Mouse (Mus musculus) right cerebral cortex, adult 2 months (tissue): ENCODE data around the gene Zfpm1.

Experiments used
- DNase-seq, 2 experiments: peaks; one replicate each; pipeline ENCODE4 v3.0.0; 2021 to 2022; ENCODE audit warnings: low spot score in 2 of 2

The Zfpm1 gene

DNA sequence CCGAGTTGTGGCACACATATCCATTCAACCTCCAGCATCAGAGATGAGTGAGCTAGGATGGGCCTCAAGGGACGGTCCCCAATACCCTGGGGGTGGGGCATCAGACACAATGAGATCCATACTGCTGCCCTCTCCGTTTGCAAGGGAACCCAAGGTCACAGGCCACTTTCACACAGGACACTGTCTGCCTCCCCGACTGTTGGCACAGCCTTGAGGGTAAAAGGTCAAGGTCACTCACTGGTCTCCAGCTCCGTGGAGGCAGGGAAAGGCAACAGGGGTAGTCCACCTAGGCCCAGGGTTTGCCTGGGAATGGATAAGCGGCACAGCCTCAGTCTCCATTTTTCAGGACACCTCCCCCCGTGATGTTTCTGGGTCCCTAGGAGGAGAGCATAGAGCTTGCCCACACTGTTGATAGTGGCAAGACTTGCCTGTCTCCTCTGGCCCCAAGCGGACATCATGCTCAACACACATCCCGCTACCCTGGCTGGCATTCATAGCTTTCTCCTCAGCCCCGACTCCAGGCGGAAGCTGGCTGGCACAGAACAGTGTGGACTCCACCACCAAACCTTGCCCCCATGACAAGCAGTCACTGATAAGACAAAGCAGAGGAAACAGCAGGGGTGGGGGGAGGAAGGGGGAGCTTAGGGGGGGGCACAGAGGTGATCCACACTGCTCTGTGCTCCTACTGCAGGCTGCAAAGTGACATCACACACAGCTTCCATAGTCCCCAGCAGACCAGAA, 7.1 kb upstream of the Zfpm1 start:
- DNase-seq = no peak

DNA sequence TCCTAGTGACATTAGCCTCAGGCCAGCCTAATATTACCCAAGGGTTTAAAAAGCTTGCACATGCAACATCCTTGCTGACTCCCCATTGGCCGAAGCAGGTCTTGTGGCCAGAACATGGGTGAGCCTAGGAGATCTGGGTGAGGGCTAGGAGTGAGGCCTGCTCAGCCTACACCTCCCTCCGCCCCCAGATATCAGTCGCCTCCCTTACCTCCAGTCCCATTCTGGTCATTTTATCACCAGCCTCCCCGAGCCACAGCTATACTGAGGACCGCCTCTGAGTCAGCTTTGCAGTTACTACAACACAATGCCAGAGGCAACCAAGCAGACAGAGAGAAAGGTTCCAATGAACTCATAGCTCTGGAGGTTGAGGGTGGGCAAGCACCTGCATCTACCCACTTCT, 5.6 kb upstream of the Zfpm1 start:
- DNase-seq = no peak

DNA sequence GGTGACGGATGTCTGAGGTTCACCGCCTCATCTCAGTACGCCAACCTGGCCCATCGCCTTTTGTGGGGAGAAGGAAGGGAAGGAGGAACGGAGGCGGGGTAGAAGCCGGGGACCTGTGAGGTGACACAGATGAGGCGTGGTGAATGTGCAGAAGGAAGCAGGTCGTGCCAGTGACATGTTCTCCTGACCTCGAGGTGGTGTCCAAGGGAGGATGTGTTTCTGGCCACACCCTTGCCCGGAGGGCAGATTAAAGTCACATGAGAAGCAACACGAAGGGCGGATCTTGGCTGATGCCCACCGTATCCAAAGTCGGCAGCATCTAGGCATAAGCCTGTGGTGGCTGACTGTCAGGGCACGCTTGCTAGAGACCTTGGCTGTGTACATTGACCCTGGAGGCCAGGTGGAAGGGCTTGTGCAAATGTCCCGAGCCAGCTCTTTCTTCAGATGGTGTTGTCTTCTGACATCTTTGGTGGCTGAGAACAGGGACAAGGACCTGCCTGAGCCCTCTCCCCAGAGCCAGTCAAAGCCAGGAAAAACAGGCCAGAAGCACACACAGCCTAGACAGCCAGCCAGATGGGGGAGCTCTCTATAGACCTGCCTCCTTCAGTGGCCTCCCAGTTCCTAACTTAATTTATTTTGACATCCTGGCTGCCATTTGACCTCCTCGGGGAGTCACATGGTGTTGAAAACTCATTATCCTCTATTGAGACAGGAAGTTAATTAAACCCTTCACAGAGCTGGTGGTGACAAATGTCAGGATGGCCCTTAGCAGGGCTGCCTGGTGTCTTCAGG, 4.5 kb upstream of the Zfpm1 start:
- DNase-seq = no peak

DNA sequence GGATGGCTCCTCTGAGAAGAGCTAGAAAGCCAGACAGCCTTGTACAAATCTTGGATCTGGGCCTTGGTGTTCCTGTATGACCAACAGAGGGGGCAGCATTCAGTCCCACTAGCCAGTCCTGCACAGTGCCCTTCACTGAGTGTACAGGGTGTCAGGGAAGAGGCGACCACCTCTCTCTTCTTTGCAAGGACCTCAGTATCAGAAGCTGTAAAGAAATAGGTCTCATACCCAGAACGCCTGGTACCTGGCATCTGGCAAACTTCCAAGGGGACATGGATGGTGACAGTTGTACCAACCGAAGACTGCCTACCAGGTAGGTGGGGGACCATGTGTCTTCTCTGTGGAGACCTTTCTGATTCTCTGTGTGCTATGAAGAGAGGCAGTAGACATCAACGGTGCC, 1.8 kb upstream of the Zfpm1 start:
- no peak for DNase-seq

DNA sequence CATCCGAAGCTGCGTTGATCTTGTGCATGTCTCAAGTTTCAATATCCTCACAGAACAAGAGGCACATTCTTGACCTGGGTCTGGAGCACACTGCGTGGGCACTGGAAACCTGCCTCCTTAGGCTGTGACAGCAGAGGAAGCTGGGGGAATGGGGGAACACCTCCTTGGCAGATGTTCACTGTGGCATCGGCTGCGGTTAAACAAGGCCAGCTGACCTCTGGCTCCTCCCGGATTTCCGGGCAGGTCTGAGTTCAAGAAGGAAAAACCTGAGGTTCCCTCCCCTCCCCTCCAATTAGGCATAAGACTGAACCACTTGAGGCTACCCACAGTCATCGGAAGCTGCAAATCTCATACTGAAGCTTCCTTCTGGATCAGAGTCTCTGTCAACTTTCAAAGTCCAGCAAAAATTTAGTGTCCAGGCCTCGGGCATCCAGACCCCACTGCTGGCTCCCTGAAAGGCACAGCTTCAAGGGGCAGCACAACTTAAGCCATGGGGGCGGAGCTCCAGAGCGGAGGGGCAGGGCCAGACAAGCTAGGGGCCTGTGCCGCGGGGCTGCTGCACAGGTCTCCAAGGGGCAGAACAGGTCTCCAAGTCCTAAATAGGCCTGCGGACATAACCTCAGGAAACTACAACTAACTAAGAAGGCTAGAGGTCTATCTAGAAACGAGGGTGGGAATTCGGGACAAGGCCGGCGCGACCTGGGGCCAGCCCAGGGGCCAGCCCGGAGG, 1.2 kb upstream of the Zfpm1 start:
- DNase-seq = no peak

DNA sequence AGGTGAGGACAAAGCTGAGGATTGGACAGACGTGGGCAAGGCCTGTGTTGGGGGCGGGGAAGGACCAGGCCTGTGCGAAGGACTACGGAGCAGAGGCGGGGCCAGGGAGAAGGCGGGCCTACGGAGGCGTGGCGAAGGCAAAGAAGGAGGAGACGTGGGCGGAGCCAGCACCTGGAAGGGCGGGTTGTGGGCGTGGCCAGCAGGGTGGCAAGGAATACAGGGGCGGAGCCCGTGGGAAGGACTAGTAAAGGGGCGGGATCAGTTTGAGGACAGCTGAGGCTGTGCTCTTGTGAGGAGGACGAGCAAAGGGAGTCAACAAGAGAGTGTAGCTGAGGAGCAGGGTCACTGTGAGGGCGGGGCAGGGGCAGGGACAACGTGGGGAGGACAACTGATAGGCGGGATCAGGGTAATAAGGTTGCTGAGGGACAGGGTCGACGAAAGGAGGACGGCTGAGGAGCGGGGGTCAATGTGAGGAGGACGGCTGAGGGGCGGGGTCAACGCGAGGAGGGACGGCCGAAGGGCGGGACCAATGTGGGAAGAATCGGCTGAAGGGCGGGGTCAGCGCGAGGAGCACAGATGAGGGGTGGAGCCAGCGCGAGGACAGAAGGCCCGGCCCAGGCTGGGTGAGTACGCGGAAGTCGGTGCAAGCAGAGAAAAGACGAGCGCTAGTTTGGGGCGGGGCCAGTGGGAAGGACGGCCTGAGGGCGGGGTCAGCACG, 465 bp upstream of the Zfpm1 start:
- DNase-seq = peak; percentile 98

DNA sequence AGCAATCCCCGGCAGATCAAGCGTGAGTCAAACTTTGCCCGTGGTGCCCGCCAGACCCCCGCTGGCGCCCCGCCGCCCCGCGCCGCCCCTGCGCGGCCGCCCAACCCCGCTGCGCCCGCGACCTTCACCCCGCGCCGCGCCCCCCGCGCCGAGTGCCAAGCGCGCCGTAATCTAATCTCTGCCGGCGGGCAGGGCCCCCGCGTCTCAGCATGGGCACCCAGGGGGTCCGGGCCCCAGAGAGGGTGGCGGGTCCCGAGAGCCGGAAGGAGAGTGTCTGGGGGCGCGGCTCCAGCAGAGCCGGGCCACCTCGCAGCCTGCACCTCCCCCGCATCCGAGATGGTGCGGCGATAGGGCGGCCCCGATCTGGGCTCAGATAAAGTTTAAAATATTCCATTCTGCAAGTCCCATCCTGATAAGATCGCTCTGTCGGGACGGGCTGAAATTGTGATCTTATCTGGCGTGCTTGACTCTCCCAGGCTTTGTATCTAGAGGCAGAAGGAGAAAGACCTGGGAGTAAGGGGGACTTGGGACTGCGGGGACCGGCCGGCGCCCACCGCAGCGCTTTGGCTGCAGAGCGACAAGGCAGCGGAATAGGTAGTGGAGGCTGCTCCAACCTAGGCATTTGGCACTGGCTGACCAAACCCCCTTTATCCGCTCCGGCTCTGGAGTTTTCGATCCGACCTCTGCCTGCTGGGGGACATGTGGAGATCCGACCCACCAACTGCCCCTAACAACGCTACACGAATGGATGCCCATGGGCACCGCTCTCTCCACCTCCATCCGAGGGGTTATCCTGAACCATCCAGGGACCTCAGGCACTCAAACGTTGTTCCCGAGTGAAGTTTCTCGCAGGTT, 787 bp downstream of the Zfpm1 start:
- DNase-seq = peak in 1 of 2 experiments; percentile 39

DNA sequence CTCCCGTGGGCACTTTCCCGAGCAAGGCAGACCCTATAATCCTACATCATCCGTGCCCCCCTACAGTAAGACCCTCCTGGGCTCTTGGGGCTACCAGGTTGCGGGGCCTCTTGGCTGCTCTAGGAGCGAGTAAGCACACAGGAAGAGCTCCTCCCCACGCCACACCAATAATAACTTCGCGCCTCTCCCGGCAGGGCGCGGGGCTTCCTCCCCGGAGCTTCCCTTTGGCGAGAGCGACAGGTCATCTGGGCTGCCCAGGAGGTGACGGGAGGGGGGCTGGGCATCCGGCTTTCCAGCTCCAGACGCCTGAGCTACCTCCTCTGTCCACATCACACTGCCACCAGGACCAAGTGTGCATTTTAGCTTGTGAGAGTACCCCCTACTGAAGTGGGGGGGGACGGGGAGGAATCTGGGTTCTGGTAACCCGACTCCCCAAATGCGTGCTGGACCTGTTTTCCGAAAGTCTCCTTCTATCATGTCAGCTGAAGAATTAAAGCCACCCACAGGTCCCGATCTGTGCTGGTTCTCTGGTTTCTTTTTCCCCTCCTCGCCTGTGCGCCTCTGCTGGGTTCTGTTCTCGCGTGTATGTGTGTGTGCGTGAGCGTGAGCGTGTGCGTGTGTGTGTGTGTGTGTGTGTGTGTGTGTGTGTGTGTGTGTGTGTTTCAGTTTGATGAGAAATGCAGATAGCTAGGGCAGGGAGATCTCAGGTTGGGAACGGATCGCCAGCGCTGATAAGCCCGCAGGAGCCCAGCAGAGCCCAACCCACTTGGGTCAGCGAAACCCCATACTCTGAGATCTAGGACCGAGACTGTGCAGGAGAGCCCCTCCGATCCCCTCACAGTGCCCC, 1.6 kb downstream of the Zfpm1 start:
- DNase-seq = peak; percentile 59 to 69

DNA sequence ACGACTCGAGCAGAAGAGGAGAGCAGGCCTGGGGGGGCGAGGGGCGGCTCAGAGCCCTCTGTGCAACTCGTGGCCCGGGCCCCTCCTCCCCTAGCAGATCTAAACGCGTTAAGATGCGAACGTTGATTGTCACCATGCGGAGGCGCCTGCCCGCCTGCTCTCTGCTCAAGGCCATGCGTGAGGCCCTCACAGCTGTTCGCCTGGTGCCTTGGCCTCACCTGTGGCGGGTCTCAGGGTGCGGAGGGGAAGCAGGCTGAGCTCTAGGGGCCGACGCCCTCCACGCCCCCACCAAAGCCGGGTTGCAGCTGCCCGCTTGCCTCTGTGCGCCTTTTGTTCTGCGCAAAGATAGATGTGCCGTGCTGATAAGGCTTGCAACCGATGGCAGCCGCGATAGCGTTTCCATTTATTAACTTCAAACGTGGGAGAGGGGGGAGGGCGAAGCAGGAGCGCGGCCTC, 2.3 kb downstream of the Zfpm1 start:
- DNase-seq = peak; percentile 47 to 74

DNA sequence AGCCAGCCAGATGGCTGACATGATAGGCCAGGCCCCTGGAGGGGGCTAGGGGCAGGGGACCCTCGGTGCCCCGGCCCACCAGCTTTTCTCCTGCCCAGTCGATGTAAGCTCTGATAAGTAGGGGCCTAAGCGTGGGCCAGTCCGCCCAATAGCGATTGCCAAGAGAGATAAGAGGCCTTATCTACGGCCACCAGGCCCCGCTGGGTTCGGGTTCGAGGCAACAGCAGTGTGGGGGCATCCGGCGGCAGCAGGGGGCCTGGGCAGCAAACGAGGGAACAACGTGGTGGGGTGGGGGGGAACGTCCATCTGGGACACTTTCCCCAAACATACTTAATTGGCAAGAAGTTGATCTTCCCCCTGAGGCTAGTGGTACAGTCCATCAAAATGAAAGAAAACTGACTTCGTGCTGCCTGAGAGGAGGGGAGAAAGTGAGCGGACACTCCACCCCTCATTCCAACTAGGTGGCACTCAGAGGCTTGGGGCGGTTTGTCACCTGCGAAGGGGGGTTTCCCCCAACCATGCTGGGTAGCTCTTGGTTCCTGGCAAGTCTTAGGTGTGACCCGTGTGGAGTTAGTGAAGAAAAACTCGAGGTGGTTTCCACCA, 2.8 kb downstream of the Zfpm1 start:
- DNase-seq = no peak

DNA sequence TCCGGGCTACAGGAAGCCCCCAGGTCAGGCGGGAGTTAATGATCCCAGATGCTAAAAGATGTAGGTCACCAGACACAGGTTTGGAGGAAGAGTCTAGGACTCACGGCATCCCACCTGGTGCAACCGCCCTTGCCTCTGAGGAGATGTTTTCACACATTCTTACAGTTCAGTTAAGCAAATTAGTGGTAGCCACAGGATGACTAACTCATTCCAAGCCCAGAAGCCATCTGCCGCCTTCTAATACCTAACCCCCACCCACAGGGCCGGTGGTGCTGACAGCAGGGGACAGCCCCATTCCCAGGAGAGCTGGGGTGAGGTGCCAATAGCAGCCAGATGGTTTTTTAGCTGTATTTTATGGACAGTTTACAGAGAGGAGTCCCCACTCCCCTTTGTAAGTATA, 3.8 kb downstream of the Zfpm1 start:
- DNase-seq = peak in 1 of 2 experiments; percentile 24

DNA sequence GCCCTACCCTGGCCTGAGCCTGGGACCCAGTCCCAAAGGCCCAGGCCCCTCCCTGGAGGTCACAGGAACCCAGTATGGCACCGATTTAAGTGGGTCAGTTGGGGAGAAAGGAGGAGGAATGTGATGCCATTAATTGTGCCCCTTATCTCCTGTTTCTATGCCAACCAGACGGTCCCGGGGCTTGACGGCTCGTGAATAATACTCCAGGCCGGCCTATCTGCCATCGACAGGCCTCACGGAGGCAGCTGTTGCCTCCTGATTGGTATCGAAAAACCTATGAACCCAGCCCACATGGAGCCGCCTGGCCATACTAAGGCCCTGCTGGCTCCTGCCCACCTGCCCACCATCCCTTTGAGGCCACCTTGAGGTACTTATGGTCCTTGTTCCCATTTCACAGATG, 5.0 kb downstream of the Zfpm1 start:
- DNase-seq = no peak

DNA sequence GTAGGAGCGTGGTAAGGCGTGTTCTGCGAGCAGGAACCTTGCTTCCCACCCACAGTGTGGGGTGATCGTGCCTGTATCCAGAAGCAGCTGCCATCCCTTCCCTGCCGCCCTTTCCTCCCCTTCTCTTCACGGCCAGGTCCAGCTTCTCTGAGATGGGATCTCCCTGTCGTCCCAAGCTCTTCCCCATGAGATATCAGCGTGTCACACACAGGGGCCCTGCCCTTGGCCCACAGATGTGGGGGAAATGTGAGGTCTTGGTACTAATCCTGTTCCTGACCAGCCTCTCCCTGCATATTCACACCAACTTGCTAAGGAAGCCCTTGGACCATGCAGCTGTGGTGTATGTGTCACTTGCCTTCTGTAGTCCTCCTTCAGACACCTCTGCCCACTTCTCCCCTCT, 5.8 kb downstream of the Zfpm1 start:
- no peak for DNase-seq

DNA sequence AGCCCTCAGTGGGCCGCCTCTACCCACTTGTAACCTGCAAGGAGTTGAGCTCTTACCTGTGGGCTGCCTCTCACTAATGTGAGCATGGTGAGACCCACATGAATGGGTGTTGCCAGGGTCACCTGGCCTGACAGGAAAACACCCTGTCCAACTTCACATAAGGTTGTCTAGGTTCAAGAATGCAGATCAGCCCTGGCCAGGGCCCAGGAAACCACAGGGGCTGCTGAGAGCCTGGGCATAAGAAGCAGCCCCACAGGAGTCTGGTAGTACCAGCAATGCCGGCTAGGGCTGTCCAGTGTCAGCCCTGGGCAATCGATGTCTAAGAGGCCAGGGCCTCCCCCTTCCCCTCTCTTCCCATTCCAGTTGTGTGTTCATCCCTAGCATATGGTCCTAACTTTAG, 6.4 kb downstream of the Zfpm1 start:
- no peak for DNase-seq

DNA sequence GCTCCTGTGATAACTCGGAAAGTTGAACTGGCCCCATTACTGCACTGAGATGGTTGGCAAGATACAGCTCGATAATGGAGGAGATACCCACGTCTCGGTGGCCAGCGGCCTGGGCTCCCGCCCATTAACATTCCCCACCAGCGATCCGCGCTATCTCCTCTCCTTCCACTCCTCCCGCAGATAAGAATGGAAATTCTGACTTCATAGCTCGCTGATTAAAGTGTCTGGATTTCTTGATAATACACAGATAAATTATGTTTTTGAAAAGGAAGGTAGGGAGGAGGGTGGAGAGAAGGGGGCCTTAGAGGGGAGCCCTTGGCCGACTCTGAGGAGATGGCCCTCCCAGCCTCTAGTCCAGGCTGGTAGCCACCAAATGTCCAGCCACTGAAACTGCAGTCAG, 9.1 kb downstream of the Zfpm1 start:
- no peak for DNase-seq

DNA sequence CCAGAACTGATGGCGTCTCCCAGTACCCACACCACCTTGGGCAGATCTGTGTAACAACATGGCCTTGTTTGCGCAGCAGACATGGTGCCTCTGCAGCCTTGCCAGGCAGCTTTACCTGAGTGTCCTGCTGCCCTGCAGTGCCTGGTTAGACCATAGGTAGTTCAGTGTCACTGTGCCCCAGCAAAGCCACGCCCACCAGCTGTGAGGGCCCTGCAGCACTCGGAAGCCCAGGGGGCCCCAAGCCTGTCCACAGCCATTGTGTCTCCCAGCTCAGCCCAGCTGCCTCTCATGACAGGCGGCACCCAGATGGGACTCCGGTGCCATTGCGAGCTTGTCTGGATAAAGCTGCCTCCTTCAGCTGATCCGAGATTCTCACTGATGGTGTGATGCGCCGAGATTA, 9.6 kb downstream of the Zfpm1 start:
- DNase-seq = no peak

DNA sequence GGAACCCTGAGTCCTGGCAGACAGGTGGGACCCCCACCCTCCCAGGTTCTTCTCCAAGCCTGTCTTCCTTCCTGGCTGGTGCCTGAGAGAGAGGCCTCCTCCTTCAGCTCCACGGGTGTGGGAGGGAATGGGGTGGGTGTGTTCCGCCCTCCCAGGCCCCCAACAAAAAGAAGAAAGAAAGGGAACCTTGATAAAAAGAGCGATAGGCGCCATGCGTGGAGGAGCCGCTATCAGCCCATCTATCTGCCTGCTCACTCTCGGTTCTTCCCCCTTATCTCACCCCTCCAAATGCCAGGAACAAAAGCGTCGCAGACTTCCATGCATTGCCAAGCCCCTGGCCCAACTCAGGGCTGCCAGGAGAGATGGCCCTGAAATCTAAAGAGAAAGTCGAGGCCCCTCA, 11.5 kb downstream of the Zfpm1 start:
- no peak for DNase-seq

DNA sequence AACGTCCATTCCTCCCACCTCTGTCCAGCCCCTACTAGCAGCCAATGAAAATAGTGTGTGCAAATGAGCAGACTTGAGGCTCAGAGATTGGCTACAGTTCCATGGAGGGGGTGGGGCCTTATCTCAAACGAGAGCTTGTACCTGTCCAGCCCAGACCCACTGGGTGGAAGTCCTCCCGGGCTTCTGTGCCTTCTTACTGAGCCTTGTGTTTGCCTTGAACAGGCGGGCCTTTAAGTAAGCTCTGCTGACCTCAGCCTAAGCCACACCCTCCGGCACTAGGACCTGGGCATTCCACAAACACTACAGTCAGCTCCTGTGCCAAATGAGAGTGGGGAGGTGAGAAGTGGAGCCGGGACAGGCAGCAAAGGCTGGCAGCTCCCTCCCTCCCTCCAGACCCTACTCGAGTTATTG, 12.3 kb downstream of the Zfpm1 start:
- DNase-seq = no peak

DNA sequence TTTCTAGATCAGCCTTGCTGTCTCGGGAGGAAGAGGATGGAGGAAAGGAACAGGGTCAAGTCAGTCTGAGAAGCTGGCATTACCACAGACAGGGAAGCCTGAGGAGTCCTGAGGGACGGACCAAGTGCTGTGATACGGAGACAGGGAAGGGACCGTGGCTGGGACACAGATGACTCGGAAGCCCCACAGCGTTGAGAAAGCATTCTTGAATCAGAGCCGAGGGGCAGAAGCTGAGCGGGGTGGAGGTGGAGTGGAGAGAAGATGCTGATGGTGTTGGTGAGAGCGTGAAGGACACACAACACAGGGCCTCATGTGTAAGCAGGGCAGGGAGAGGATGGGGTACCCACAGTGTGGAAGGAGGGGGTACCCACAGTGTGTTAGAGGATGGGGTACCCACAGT, 13.4 kb downstream of the Zfpm1 start:
- DNase-seq = no peak
